Mouse (Mus musculus): Measurements from ENCODE around the gene Sorcs2.
"Not testable (repeated sequence)": the region's sequence is repeated elsewhere in the genome, so short reads cannot be mapped to it uniquely, and the experiment has no call there.

The Sorcs2 gene

GRCm38 (mm10) chr5:36390591-36390927, 7.4 kb downstream of the Sorcs2 start:
- not testable (repeated sequence) for DNase-seq (ENCODE audit: low read depth, low spot score)

GRCm38 (mm10) chr5:36389731-36390590, 8.0 kb downstream of the Sorcs2 start:
- DNase-seq (ENCODE audit: low read depth, low spot score): no peak

- DNase-seq (ENCODE audit: low read depth, low spot score): no peak
Observed at GRCm38 (mm10) chr5:36385062-36385461, 12.9 kb downstream of the Sorcs2 start.

- DNase-seq (ENCODE audit: low read depth, low spot score): no peak
Observed at GRCm38 (mm10) chr5:36383431-36383830, 14.5 kb downstream of the Sorcs2 start.

GRCm38 (mm10) chr5:36382721-36383120, 15.2 kb downstream of the Sorcs2 start:
- DNase-seq (ENCODE audit: low read depth, low spot score): no peak

- DNase-seq (ENCODE audit: low read depth, low spot score): no peak
Observed at GRCm38 (mm10) chr5:36382134-36382693, 15.7 kb downstream of the Sorcs2 start.

GRCm38 (mm10) chr5:36379938-36380511, 17.9 kb downstream of the Sorcs2 start:
- no peak for DNase-seq (ENCODE audit: low read depth, low spot score)

GRCm38 (mm10) chr5:36378370-36378738, 19.6 kb downstream of the Sorcs2 start:
- DNase-seq (ENCODE audit: low read depth, low spot score): no peak

- no peak for DNase-seq (ENCODE audit: low read depth, low spot score)
Observed at GRCm38 (mm10) chr5:36377456-36378369, 20.2 kb downstream of the Sorcs2 start.

GRCm38 (mm10) chr5:36375886-36376285, 22.1 kb downstream of the Sorcs2 start:
- peak; percentile 38 for DNase-seq (ENCODE audit: low read depth, low spot score)

- no peak for DNase-seq (ENCODE audit: low read depth, low spot score)
Observed at GRCm38 (mm10) chr5:36374221-36375050, 23.5 kb downstream of the Sorcs2 start.

GRCm38 (mm10) chr5:36373246-36373891, 24.6 kb downstream of the Sorcs2 start:
- DNase-seq (ENCODE audit: low read depth, low spot score): peak; percentile 53

GRCm38 (mm10) chr5:36371731-36372130, 26.2 kb downstream of the Sorcs2 start:
- DNase-seq (ENCODE audit: low read depth, low spot score): no peak

GRCm38 (mm10) chr5:36369261-36369684, 28.7 kb downstream of the Sorcs2 start:
- peak; percentile 35 for DNase-seq (ENCODE audit: low read depth, low spot score)

- no peak for DNase-seq (ENCODE audit: low read depth, low spot score)
Observed at GRCm38 (mm10) chr5:36368511-36369135, 29.3 kb downstream of the Sorcs2 start.

GRCm38 (mm10) chr5:36367911-36368310, 30.0 kb downstream of the Sorcs2 start:
- DNase-seq (ENCODE audit: low read depth, low spot score): no peak

GRCm38 (mm10) chr5:36367181-36367610, 30.7 kb downstream of the Sorcs2 start:
- DNase-seq (ENCODE audit: low read depth, low spot score): no peak

GRCm38 (mm10) chr5:36361749-36362148, 36.2 kb downstream of the Sorcs2 start:
- peak; percentile 45 for DNase-seq (ENCODE audit: low read depth, low spot score)

GRCm38 (mm10) chr5:36360343-36360742, 37.6 kb downstream of the Sorcs2 start:
- no peak for DNase-seq (ENCODE audit: low read depth, low spot score)

Measured in ES-CJ7 (cell line).